Mouse (Mus musculus) heart, embryonic 13.5 days (tissue): ENCODE data around the gene Smim15. TPM values are rescaled to one million over a fixed set of nuclear protein-coding genes. Genes with fewer than 3 reads are reported as not detected.

Source experiments
- ATAC-seq: fragments of 200-750 bp; cut with Nextera tagmentation; 2 replicates; pipeline ENCODE4 v1.8.0; 2017; ENCODE audit warnings: moderate TSS enrichment; ENCODE audit not compliant: insufficient number of reproducible peaks, low FRiP score, low TSS enrichment; ENCODE audit errors: extremely low read depth
- H3K27ac ChIP-seq: fragments of 300-500 bp; sonication (generic); replicated peaks from 2 replicates; pipeline ENCODE4 v1.5.1; 2015; ENCODE audit warnings: moderate library complexity, mild to moderate bottlenecking, inconsistent platforms
- H3K27me3 ChIP-seq: fragments of 300-500 bp; sonication (generic); replicated peaks from 2 replicates; pipeline ENCODE4 v1.6.1; 2015; ENCODE audit warnings: mild to moderate bottlenecking, inconsistent platforms
- H3K36me3 ChIP-seq: fragments of 300-500 bp; sonication (generic); 2 replicates; pipeline ENCODE4 v1.6.1; 2015; ENCODE audit warnings: mild to moderate bottlenecking, inconsistent platforms
- H3K4me1 ChIP-seq: fragments of 300-500 bp; sonication (generic); 2 replicates; pipeline ENCODE4 v1.6.1; 2015; ENCODE audit warnings: inconsistent platforms
- H3K4me2 ChIP-seq: fragments of 300-500 bp; sonication (generic); 2 replicates; pipeline ENCODE4 v1.6.1; 2015; ENCODE audit warnings: inconsistent platforms, mild to moderate bottlenecking, moderate library complexity
- H3K4me3 ChIP-seq: fragments of 300-500 bp; sonication (generic); 2 replicates; pipeline ENCODE4 v1.5.1; 2015; ENCODE audit warnings: moderate library complexity, mild to moderate bottlenecking, inconsistent platforms
- H3K9ac ChIP-seq: fragments of 300-500 bp; sonication (generic); 2 replicates; pipeline ENCODE4 v1.6.1; 2015; ENCODE audit warnings: inconsistent platforms, mild to moderate bottlenecking, moderate library complexity
- H3K9me3 ChIP-seq: fragments of 300-500 bp; sonication (generic); 2 replicates; pipeline ENCODE4 v1.6.1; 2016; ENCODE audit warnings: inconsistent platforms
- WGBS: fragments of 180-500 bp; shearing (Covaris S2); methylation state at CpG from one replicate; pipeline ENCODE4 v1.1.7; 2015; ENCODE audit warnings: mixed read lengths; 5-methylcytosine and 5-hydroxymethylcytosine counted together
- polyA plus RNA-seq: library from polyadenylated mRNA; unstranded; fragments of >200 nt; fragmentation: Nextera tagmentation; extraction: Ambion mirVana; gene quantifications from 2 replicates; pipeline ENCODE4 v1.2.1, GENCODE M21; 2015

Smim15 gene
- polyA plus RNA-seq: 28.9 and 29.4 TPM in 2 replicates

DNA sequence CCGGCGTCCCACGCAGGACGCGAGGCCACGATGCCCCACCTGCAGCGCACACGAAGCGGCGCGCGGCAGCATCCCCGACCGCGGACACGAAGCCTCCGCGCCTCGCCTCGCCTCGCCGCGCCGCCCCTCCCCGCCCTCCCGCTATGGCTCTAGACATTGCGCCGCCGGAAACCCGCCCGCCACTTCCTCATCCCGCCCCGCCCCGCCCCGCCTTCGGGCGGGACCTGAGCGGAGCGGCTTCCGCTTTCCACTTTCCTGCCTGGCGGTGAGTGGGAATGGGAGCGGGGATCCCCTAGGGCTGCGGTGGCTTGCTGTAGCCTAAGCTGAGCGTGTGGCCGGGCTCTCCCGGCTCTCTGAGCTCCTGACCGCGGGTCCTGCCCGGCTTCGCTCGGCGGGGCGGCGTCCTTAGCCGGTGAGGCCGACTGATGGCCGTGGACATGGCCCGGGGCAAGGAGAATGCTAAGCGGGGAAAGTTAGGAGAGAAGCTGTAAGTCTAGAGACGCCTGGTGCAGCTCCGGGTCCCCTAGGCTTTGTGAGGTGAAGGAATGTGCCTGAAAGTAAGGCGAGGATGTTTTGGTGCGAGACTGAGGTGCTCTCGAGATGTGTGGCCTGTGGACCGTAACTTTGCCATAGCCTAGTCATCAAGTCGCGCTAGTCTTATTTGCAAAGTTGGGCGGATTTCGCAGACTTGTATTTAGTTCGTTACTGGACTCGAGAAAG lies at the start of gene Smim15:
Gene Smim15 (plus strand): TSS at position 225 of the 720 bp plus-strand sequence.
- Histone ChIP-seq H3K36me3 (peaks cover 21% of the 10 kb centered on the region), H3K27ac (peak within 1 kb of the TSS; percentile 96), H3K4me2 (peak within 1 kb of the TSS; percentile 74), H3K4me3 (peak within 1 kb of the TSS; percentile 85), H3K9me3 (no peaks in the 10 kb centered on the region), H3K9ac (peak within 1 kb of the TSS; percentile 97), H3K4me1 (peaks cover 39% of the 10 kb centered on the region), H3K27me3 (no peaks in the 10 kb centered on the region)
- under 1% methylated on average over 58 of the region's 71 CpGs for WGBS
- ATAC-seq: peak; percentile 92

- ATAC-seq: no peak
- H3K9ac ChIP-seq: no peak overlapping the region
- H3K4me3 ChIP-seq: no peak overlapping the region
- H3K4me1 ChIP-seq: no peaks in the 10 kb centered on the region
- no peaks in the 10 kb centered on the region for H3K9me3 ChIP-seq
- no peak overlapping the region for H3K4me2 ChIP-seq
- WGBS: 65% methylated on average over 7 of the region's 7 CpGs
- no peaks in the 10 kb centered on the region for H3K36me3 ChIP-seq
- no peak overlapping the region for H3K27ac ChIP-seq
- H3K27me3 ChIP-seq: no peaks in the 10 kb centered on the region
Measured at GRCm38 (mm10) chr13:107995211-107995610, 49.0 kb upstream of the Smim15 start.

DNA sequence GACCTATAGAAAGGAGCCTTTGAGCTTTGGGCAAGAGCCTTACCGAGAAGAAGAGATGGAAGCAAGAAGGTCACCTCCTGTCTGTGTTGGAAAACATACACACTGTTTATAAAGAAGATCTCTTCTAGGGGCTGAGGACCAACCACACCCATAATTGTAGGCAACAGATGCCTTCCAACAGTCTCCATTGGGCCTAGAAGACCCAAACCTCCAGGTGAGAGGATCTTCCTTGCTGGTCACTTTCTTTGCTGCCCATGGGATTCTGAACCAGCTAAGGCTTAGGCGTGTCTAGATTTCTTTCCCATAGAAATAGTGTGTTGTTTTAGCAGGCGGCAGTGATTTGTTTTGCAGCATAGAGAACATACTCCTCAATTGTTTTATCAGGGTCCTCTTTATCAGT lies 47.9 kb upstream of the Smim15 start:
- ATAC-seq: no peak
- Histone ChIP-seq H3K4me3 (no peak overlapping the region), H3K36me3 (no peaks in the 10 kb centered on the region), H3K4me2 (no peak overlapping the region), H3K4me1 (no peaks in the 10 kb centered on the region), H3K9me3 (no peaks in the 10 kb centered on the region), H3K27me3 (no peaks in the 10 kb centered on the region), H3K27ac (no peak overlapping the region), H3K9ac (no peak overlapping the region)
- WGBS: 82% methylated on average over 3 of the region's 3 CpGs

DNA sequence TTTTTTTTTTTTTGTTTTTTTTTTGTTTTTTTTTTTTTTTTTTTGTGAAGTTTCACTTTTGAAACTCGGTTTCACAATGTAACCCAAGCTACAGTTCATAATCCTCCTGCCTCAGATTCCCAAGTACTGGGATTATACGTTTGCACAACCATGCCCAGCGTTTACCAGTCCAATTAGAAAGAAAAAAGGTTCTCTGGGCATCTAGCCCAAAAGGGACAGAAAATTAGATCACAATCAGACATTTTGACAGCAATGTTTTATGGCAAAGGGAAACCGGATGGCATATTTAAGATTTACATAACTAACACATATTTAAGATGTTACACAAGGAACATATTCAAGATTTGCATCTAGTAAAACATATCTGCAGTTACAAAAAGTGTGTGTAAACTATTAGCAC lies 36.4 kb upstream of the Smim15 start:
- Histone ChIP-seq H3K4me2 (no peak overlapping the region), H3K27ac (no peak overlapping the region), H3K27me3 (no peaks in the 10 kb centered on the region), H3K9ac (no peak overlapping the region), H3K9me3 (peaks cover 7% of the 10 kb centered on the region; the same call in 1 of the 2 replicates), H3K4me3 (no peak overlapping the region), H3K4me1 (no peaks in the 10 kb centered on the region), H3K36me3 (no peaks in the 10 kb centered on the region)
- WGBS: 79% methylated on average over 4 of the region's 4 CpGs
- no peak for ATAC-seq

DNA sequence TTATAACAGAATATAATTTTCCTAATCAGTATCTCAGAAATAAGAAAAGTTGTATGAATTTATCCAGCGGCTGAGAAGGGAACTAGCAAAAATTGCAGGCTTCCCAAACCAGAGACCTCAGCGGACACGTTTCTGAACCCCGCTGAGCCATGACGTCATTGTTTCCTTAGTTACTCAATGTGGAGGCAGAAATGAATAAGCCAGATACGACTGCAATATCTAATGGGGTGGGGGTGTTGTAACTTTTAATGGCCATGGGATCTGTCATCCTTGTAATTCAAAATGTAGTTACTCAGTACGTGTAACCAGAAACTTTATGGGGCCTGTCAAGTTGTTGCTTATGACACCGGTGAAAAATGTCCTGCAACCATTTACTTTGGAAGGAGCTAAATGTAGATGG lies 31.1 kb upstream of the Smim15 start:
- Histone ChIP-seq H3K4me3 (no peak overlapping the region), H3K9me3 (peaks cover 7% of the 10 kb centered on the region; the same call in 1 of the 2 replicates), H3K36me3 (no peaks in the 10 kb centered on the region), H3K4me1 (no peaks in the 10 kb centered on the region), H3K4me2 (no peak overlapping the region), H3K9ac (no peak overlapping the region), H3K27me3 (no peaks in the 10 kb centered on the region), H3K27ac (no peak overlapping the region)
- 81% methylated on average over 8 of the region's 8 CpGs for WGBS
- ATAC-seq: no peak

DNA sequence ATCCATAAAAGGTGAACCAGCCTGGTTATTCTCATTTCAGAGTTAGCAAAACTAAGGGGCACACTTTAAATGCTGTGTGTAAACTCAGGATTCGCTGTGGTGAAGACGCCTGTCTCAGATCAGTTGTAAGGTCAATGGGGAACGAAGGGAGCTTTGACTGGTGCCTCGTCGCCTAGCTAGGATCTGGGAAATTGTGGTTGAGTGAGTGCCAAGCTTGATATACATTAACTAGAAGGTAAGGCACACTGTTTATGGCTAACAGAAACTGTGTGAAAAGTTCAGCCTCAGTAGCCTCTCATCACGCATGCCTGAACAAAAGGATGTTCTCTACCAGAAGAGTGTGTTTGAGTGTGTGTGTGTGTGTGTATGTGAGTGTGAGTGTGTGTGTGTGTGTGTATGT lies 30.4 kb upstream of the Smim15 start:
- Histone ChIP-seq H3K27ac (no peak overlapping the region), H3K27me3 (no peaks in the 10 kb centered on the region), H3K9me3 (peaks cover 2% of the 10 kb centered on the region; the same call in 1 of the 2 replicates), H3K4me3 (no peak overlapping the region), H3K4me1 (no peaks in the 10 kb centered on the region), H3K36me3 (no peaks in the 10 kb centered on the region), H3K9ac (no peak overlapping the region), H3K4me2 (no peak overlapping the region)
- 80% methylated on average over 6 of the region's 6 CpGs for WGBS
- ATAC-seq: no peak

- Histone ChIP-seq H3K36me3 (no peaks in the 10 kb centered on the region), H3K4me1 (no peaks in the 10 kb centered on the region), H3K9ac (no peak overlapping the region), H3K4me3 (no peak overlapping the region), H3K9me3 (no peaks in the 10 kb centered on the region), H3K27me3 (no peaks in the 10 kb centered on the region), H3K4me2 (no peak overlapping the region), H3K27ac (no peak overlapping the region)
- WGBS: 67% methylated on average over 6 of the region's 6 CpGs
- ATAC-seq: no peak
Measured at GRCm38 (mm10) chr13:108015166-108015565, 29.1 kb upstream of the Smim15 start.

GRCm38 (mm10) chr13:108017349-108017748 lies 26.9 kb upstream of the Smim15 start:
- H3K4me3 ChIP-seq: no peak overlapping the region
- no peaks in the 10 kb centered on the region for H3K27me3 ChIP-seq
- no peaks in the 10 kb centered on the region for H3K9me3 ChIP-seq
- H3K4me1 ChIP-seq: no peaks in the 10 kb centered on the region
- no peak for ATAC-seq
- H3K4me2 ChIP-seq: no peak overlapping the region
- H3K9ac ChIP-seq: no peak overlapping the region
- no peak overlapping the region for H3K27ac ChIP-seq
- WGBS: 64% methylated on average over 6 of the region's 6 CpGs
- H3K36me3 ChIP-seq: no peaks in the 10 kb centered on the region

DNA sequence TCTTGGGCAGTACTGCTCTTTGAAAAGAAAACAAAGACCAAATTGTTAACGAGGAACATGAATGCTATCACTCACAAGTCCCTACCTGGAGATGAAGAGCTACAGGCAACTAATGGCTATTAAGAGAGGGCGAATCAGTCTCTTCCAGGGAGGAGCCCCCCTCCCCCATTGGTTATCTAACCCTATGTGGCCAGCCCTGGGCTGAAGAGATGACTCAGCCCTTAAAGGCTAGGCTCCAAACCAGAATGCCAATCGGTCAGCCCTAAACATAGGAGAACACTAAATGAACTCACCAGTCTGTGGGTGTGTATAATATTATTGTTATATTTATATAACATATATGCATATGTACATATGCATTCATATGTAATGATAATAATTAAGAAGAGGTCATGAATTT lies 18.4 kb upstream of the Smim15 start:
- no peaks in the 10 kb centered on the region for H3K27me3 ChIP-seq
- no peak overlapping the region for H3K9ac ChIP-seq
- H3K36me3 ChIP-seq: no peaks in the 10 kb centered on the region
- no peaks in the 10 kb centered on the region for H3K4me1 ChIP-seq
- H3K4me3 ChIP-seq: no peak overlapping the region
- H3K4me2 ChIP-seq: no peak overlapping the region
- no peak overlapping the region for H3K27ac ChIP-seq
- no peak for ATAC-seq
- WGBS: 36% methylated on average over 3 of the region's 3 CpGs
- no peaks in the 10 kb centered on the region for H3K9me3 ChIP-seq

GRCm38 (mm10) chr13:108032789-108033188 lies 11.5 kb upstream of the Smim15 start:
- Histone ChIP-seq H3K27ac (no peak overlapping the region), H3K9ac (no peak overlapping the region), H3K4me3 (no peak overlapping the region), H3K4me2 (no peak overlapping the region), H3K36me3 (no peaks in the 10 kb centered on the region), H3K9me3 (no peaks in the 10 kb centered on the region), H3K4me1 (no peaks in the 10 kb centered on the region), H3K27me3 (no peaks in the 10 kb centered on the region)
- 73% methylated on average over 4 of the region's 4 CpGs for WGBS
- ATAC-seq: no peak

DNA sequence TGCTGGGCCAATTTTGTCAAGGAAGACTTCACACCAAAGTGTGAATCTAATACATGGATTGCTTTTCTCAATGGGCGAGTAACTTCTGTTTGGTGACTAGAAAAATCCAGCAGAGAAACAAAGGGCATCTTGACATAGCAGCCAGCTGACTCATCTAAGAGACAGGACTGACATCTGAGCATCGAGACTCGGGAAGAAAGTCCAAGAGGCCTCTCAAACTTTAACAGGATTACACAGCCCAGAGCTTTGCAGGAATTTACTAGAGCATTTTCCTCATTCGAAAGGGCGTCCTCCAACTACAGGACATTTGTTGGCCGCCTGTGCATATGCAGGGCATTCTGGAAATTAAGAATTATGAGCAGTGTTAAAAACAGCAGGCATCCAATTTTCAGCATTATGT lies 4.9 kb upstream of the Smim15 start:
- no peak overlapping the region for H3K4me3 ChIP-seq
- peaks cover 29% of the 10 kb centered on the region for H3K4me1 ChIP-seq
- no peak overlapping the region for H3K9ac ChIP-seq
- no peaks in the 10 kb centered on the region for H3K36me3 ChIP-seq
- no peak overlapping the region for H3K27ac ChIP-seq
- H3K4me2 ChIP-seq: no peak overlapping the region
- H3K27me3 ChIP-seq: no peaks in the 10 kb centered on the region
- no peaks in the 10 kb centered on the region for H3K9me3 ChIP-seq
- no peak for ATAC-seq
- 55% methylated on average over 6 of the region's 6 CpGs for WGBS

DNA sequence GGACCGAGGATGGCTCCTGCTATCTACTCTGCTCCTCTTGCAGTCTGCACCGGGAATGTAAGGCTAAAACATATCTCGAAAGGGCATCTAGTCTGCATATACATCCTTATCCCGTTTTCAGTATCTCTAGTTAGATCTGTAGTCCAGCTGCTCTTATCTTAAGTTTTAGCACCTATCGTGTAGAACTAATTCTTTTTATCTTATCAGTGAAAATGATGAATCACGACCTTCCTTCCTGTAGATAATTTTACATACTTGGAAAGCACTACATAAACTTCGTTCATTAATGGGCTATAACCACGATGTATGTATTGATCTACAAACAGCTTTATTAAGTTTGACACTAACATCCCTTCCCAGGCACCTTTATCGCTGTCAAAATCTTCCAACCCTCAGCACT lies 4.3 kb upstream of the Smim15 start:
- no peak for ATAC-seq
- no peak overlapping the region for H3K27ac ChIP-seq
- WGBS: 39% methylated on average over 9 of the region's 9 CpGs

More for the DNA sequence above, 4.3 kb upstream of the Smim15 start:
- Histone ChIP-seq H3K36me3 (no peaks in the 10 kb centered on the region), H3K4me1 (peaks cover 30% of the 10 kb centered on the region), H3K4me3 (no peak overlapping the region), H3K4me2 (no peak overlapping the region), H3K9ac (no peak overlapping the region), H3K27me3 (no peaks in the 10 kb centered on the region), H3K9me3 (no peaks in the 10 kb centered on the region)
